Mouse (Mus musculus): ENCODE measurements around the gene Lrrc23. TPM values are rescaled to one million over a fixed set of nuclear protein-coding genes. Genes with fewer than 3 reads are reported as not detected.

Gene Lrrc23
- polyA plus RNA-seq (2015; fragmentation: Nextera tagmentation; extraction: Ambion mirVana), result not detected in 2 replicates

GRCm38 (mm10) chr6:124779222-124779983, at the start of gene Lrrc23:
TSS of gene Lrrc23 (minus strand) at chr6:124779727.
- H3K9ac ChIP-seq, result no peak within 1 kb of the TSS
- peak within 1 kb of the TSS; percentile 54 for H3K4me2 ChIP-seq
- 3% methylated on average over 23 of the region's 23 CpGs for WGBS (ENCODE audit: insufficient replicate concordance)
- ATAC-seq (ENCODE audit: insufficient read depth), result no peak
- H3K36me3 ChIP-seq (replicated peaks), result no peaks in the 10 kb centered on the region
- peaks cover 9% of the 10 kb centered on the region; the same call in 1 of the 2 replicates for H3K4me1 ChIP-seq (replicated peaks)
- peak within 1 kb of the TSS; percentile 24 for H3K4me3 ChIP-seq (replicated peaks)
- peaks cover 56% of the 10 kb centered on the region for H3K27me3 ChIP-seq
- no peak within 1 kb of the TSS for H3K27ac ChIP-seq (replicated peaks)
- H3K9me3 ChIP-seq (replicated peaks), result no peaks in the 10 kb centered on the region

GRCm38 (mm10) chr6:124828101-124828592, 48.6 kb upstream of the Lrrc23 start:
- H3K36me3 ChIP-seq (replicated peaks), result peaks cover 57% of the 10 kb centered on the region
- peak overlapping the region; percentile 60 for H3K27ac ChIP-seq (replicated peaks)

GRCm38 (mm10) chr6:124822049-124822448, 42.5 kb upstream of the Lrrc23 start:
- 89% methylated on average over 4 of the region's 4 CpGs for WGBS (ENCODE audit: insufficient replicate concordance)
- no peak overlapping the region for H3K4me2 ChIP-seq
- H3K9me3 ChIP-seq (replicated peaks), result no peaks in the 10 kb centered on the region
- ATAC-seq (ENCODE audit: insufficient read depth), result no peak
- H3K36me3 ChIP-seq (replicated peaks), result peaks cover 93% of the 10 kb centered on the region
- no peak overlapping the region for H3K4me3 ChIP-seq (replicated peaks)
- H3K27me3 ChIP-seq, result no peaks in the 10 kb centered on the region
- H3K4me1 ChIP-seq (replicated peaks), result peaks cover 9% of the 10 kb centered on the region
- no peak overlapping the region for H3K9ac ChIP-seq
- H3K27ac ChIP-seq (replicated peaks), result no peak overlapping the region

More at GRCm38 (mm10) chr6:124828101-124828592, 48.6 kb upstream of the Lrrc23 start:
- Histone ChIP-seq H3K9me3 (replicated peaks) (no peaks in the 10 kb centered on the region), H3K4me1 (replicated peaks) (peaks cover 49% of the 10 kb centered on the region), H3K4me3 (replicated peaks) (peak overlapping the region; percentile 83), H3K9ac (peak overlapping the region; percentile 53), H3K27me3 (no peaks in the 10 kb centered on the region), H3K4me2 (peak overlapping the region; percentile 92)
- ATAC-seq (ENCODE audit: insufficient read depth), result no peak
- 20% methylated on average over 10 of the region's 10 CpGs for WGBS (ENCODE audit: insufficient replicate concordance)

GRCm38 (mm10) chr6:124820891-124821290, 41.4 kb upstream of the Lrrc23 start:
- H3K27ac ChIP-seq (replicated peaks), result no peak overlapping the region
- no peaks in the 10 kb centered on the region for H3K27me3 ChIP-seq
- no peak overlapping the region for H3K4me3 ChIP-seq (replicated peaks)
- ATAC-seq (ENCODE audit: insufficient read depth), result no peak
- H3K4me1 ChIP-seq (replicated peaks), result 0 out of 2 replicates have a peak, but pooled peaks cover under 1% of the 10 kb centered on the region
- no peaks in the 10 kb centered on the region for H3K9me3 ChIP-seq (replicated peaks)
- WGBS (ENCODE audit: insufficient replicate concordance), result 76% methylated on average over 5 of the region's 5 CpGs
- no peak overlapping the region for H3K4me2 ChIP-seq
- H3K36me3 ChIP-seq (replicated peaks), result peaks cover 100% of the 10 kb centered on the region
- H3K9ac ChIP-seq, result no peak overlapping the region

- no peak for ATAC-seq (ENCODE audit: insufficient read depth)
- Histone ChIP-seq H3K27ac (replicated peaks) (peak overlapping the region; percentile 38; the same call in 1 of the 2 replicates), H3K9ac (no peak overlapping the region), H3K27me3 (no peaks in the 10 kb centered on the region), H3K4me2 (no peak overlapping the region), H3K4me1 (replicated peaks) (peaks cover 25% of the 10 kb centered on the region), H3K36me3 (replicated peaks) (peaks cover 77% of the 10 kb centered on the region), H3K9me3 (replicated peaks) (no peaks in the 10 kb centered on the region), H3K4me3 (replicated peaks) (no peak overlapping the region)
- 65% methylated on average over 8 of the region's 8 CpGs for WGBS (ENCODE audit: insufficient replicate concordance)
Observed at GRCm38 (mm10) chr6:124817971-124818370, 38.4 kb upstream of the Lrrc23 start.

GRCm38 (mm10) chr6:124817563-124817962, 38.0 kb upstream of the Lrrc23 start:
- Histone ChIP-seq H3K4me2 (no peak overlapping the region), H3K36me3 (replicated peaks) (peaks cover 76% of the 10 kb centered on the region), H3K4me1 (replicated peaks) (peaks cover 29% of the 10 kb centered on the region), H3K9me3 (replicated peaks) (no peaks in the 10 kb centered on the region), H3K27ac (replicated peaks) (no peak overlapping the region), H3K4me3 (replicated peaks) (no peak overlapping the region), H3K27me3 (no peaks in the 10 kb centered on the region), H3K9ac (no peak overlapping the region)
- WGBS (ENCODE audit: insufficient replicate concordance), result 81% methylated on average over 8 of the region's 8 CpGs
- no peak for ATAC-seq (ENCODE audit: insufficient read depth)

- peaks cover 34% of the 10 kb centered on the region for H3K4me1 ChIP-seq (replicated peaks)
- 82% methylated on average over 11 of the region's 11 CpGs for WGBS (ENCODE audit: insufficient replicate concordance)
- no peaks in the 10 kb centered on the region for H3K9me3 ChIP-seq (replicated peaks)
- no peak overlapping the region for H3K4me3 ChIP-seq (replicated peaks)
- peaks cover 76% of the 10 kb centered on the region for H3K36me3 ChIP-seq (replicated peaks)
- no peak overlapping the region for H3K27ac ChIP-seq (replicated peaks)
- H3K27me3 ChIP-seq, result no peaks in the 10 kb centered on the region
- ATAC-seq (ENCODE audit: insufficient read depth), result no peak
- no peak overlapping the region for H3K9ac ChIP-seq
- H3K4me2 ChIP-seq, result no peak overlapping the region
Observed at GRCm38 (mm10) chr6:124817125-124817524, 37.6 kb upstream of the Lrrc23 start.

- Histone ChIP-seq H3K36me3 (replicated peaks) (peaks cover 76% of the 10 kb centered on the region), H3K4me2 (no peak overlapping the region), H3K4me3 (replicated peaks) (no peak overlapping the region), H3K9me3 (replicated peaks) (no peaks in the 10 kb centered on the region), H3K9ac (no peak overlapping the region), H3K27me3 (no peaks in the 10 kb centered on the region), H3K4me1 (replicated peaks) (peaks cover 39% of the 10 kb centered on the region), H3K27ac (replicated peaks) (no peak overlapping the region)
- WGBS (ENCODE audit: insufficient replicate concordance), result 86% methylated on average over 4 of the region's 4 CpGs
- no peak for ATAC-seq (ENCODE audit: insufficient read depth)
Observed at GRCm38 (mm10) chr6:124816611-124817010, 37.1 kb upstream of the Lrrc23 start.

GRCm38 (mm10) chr6:124814858-124815774, 35.6 kb upstream of the Lrrc23 start:
- WGBS (ENCODE audit: insufficient replicate concordance), result 64% methylated on average over 9 of the region's 9 CpGs
- ATAC-seq (ENCODE audit: insufficient read depth), result no peak
- no peak overlapping the region for H3K9ac ChIP-seq
- H3K4me3 ChIP-seq (replicated peaks), result no peak overlapping the region; the same call in 1 of the 2 replicates
- peak overlapping the region; percentile 88 for H3K4me2 ChIP-seq
- H3K9me3 ChIP-seq (replicated peaks), result no peaks in the 10 kb centered on the region
- no peak overlapping the region for H3K27ac ChIP-seq (replicated peaks)
- H3K27me3 ChIP-seq, result no peaks in the 10 kb centered on the region
- peaks cover 49% of the 10 kb centered on the region for H3K4me1 ChIP-seq (replicated peaks)
- H3K36me3 ChIP-seq (replicated peaks), result peaks cover 75% of the 10 kb centered on the region

- ATAC-seq (ENCODE audit: insufficient read depth), result no peak
- 34% methylated on average over 8 of the region's 8 CpGs for WGBS (ENCODE audit: insufficient replicate concordance)
- H3K4me1 ChIP-seq (replicated peaks), result peaks cover 56% of the 10 kb centered on the region
- no peaks in the 10 kb centered on the region for H3K9me3 ChIP-seq (replicated peaks)
- H3K9ac ChIP-seq, result peak overlapping the region; percentile 66; the same call in 1 of the 2 replicates
- H3K4me2 ChIP-seq, result peak overlapping the region; percentile 88
- peak overlapping the region; percentile 86 for H3K27ac ChIP-seq (replicated peaks)
- H3K27me3 ChIP-seq, result no peaks in the 10 kb centered on the region
- peak overlapping the region; percentile 68 for H3K4me3 ChIP-seq (replicated peaks)
- H3K36me3 ChIP-seq (replicated peaks), result peaks cover 72% of the 10 kb centered on the region
Observed at GRCm38 (mm10) chr6:124814448-124814847, 34.9 kb upstream of the Lrrc23 start.

GRCm38 (mm10) chr6:124813933-124814332, 34.4 kb upstream of the Lrrc23 start, which contains the start of gene Tpi1:
TSS of gene Tpi1 (minus strand) at chr6:124814296.
- peak within 1 kb of the TSS; percentile 68 for H3K4me3 ChIP-seq (replicated peaks)
- H3K9ac ChIP-seq, result peak within 1 kb of the TSS; percentile 66
- H3K27ac ChIP-seq (replicated peaks), result peak within 1 kb of the TSS; percentile 86
- peak within 1 kb of the TSS; percentile 88 for H3K4me2 ChIP-seq
- H3K27me3 ChIP-seq, result no peaks in the 10 kb centered on the region
- under 1% methylated on average over 22 of the region's 22 CpGs for WGBS (ENCODE audit: insufficient replicate concordance)
- H3K36me3 ChIP-seq (replicated peaks), result peaks cover 67% of the 10 kb centered on the region
- peaks cover 61% of the 10 kb centered on the region for H3K4me1 ChIP-seq (replicated peaks)
- ATAC-seq (ENCODE audit: insufficient read depth), result peak; percentile 81
- no peaks in the 10 kb centered on the region for H3K9me3 ChIP-seq (replicated peaks)
